Mouse (Mus musculus) lung, adult 2 months (tissue): ENCODE data around the gene Wdr1.

Experiments used
- CTCF ChIP-seq: fragments of 200-500 bp; IDR thresholded peaks from 2 replicates; pipeline ENCODE4 v1.5.1; 2011; ENCODE audit warnings: mild to moderate bottlenecking, low read length, control low read depth; ENCODE audit not compliant: insufficient read depth
- POLR2A ChIP-seq: fragments of 200-500 bp; IDR thresholded peaks from 2 replicates; pipeline ENCODE4 v1.6.1; 2011; ENCODE audit warnings: low read depth, mild to moderate bottlenecking, control low read depth, low read length, borderline replicate concordance; ENCODE audit errors: extremely low read depth

GRCm38 (mm10) chr5:38504747-38505434, 58.1 kb downstream of the Wdr1 start:
- no peak for TF ChIP-seq POLR2A
- TF ChIP-seq CTCF, result no peak
